Mouse (Mus musculus) hindbrain, embryonic 15.5 days (tissue): ENCODE measurements around the gene Cacna1s. TPM values are rescaled to one million over a fixed set of nuclear protein-coding genes. Genes with fewer than 3 reads are reported as not detected.

Experiments used
- ATAC-seq: fragments of 200-750 bp; cut with Nextera tagmentation; 2 replicates; pipeline ENCODE4 v1.8.0; 2017; ENCODE audit warnings: low read depth, moderate number of reproducible peaks, moderate TSS enrichment; ENCODE audit not compliant: low FRiP score
- H3K27ac ChIP-seq: fragments of 300-500 bp; sonication (generic); replicated peaks from 2 replicates; pipeline ENCODE4 v1.5.1; 2015; ENCODE audit warnings: mild to moderate bottlenecking, inconsistent platforms
- H3K27me3 ChIP-seq: fragments of 300-500 bp; sonication (generic); 2 replicates; pipeline ENCODE4 v1.6.1; 2015; ENCODE audit warnings: control low read depth, inconsistent platforms
- H3K36me3 ChIP-seq: fragments of 300-500 bp; sonication (generic); 2 replicates; pipeline ENCODE4 v1.6.1; 2015; ENCODE audit warnings: control low read depth, inconsistent platforms
- H3K4me1 ChIP-seq: fragments of 300-500 bp; sonication (generic); replicated peaks from 2 replicates; pipeline ENCODE4 v1.6.1; 2015; ENCODE audit warnings: control low read depth, inconsistent platforms
- H3K4me2 ChIP-seq: fragments of 300-500 bp; sonication (generic); 2 replicates; pipeline ENCODE4 v1.6.1; 2015; ENCODE audit warnings: moderate library complexity, mild to moderate bottlenecking, inconsistent platforms
- H3K4me3 ChIP-seq: fragments of 300-500 bp; sonication (generic); 2 replicates; pipeline ENCODE4 v1.5.1; 2015; ENCODE audit warnings: mild to moderate bottlenecking, inconsistent platforms
- H3K9ac ChIP-seq: fragments of 300-500 bp; sonication (generic); 2 replicates; pipeline ENCODE4 v1.6.1; 2015; ENCODE audit warnings: inconsistent platforms
- H3K9me3 ChIP-seq: fragments of 300-500 bp; sonication (generic); 2 replicates; pipeline ENCODE4 v1.6.1; 2016; ENCODE audit warnings: control low read depth, inconsistent platforms
- WGBS: fragments of 180-500 bp; shearing (Covaris S2); methylation state at CpG from one replicate; pipeline ENCODE4 v1.1.7; 2015; 5-methylcytosine and 5-hydroxymethylcytosine counted together
- polyA plus RNA-seq: library from polyadenylated mRNA; unstranded; fragments of >200 nt; fragmentation: Nextera tagmentation; extraction: Ambion mirVana; gene quantifications from 2 replicates; pipeline ENCODE4 v1.2.1, GENCODE M21; 2015

Gene Cacna1s
- polyA plus RNA-seq, 1 experiment from 2014 or later: 0.32 TPM

DNA sequence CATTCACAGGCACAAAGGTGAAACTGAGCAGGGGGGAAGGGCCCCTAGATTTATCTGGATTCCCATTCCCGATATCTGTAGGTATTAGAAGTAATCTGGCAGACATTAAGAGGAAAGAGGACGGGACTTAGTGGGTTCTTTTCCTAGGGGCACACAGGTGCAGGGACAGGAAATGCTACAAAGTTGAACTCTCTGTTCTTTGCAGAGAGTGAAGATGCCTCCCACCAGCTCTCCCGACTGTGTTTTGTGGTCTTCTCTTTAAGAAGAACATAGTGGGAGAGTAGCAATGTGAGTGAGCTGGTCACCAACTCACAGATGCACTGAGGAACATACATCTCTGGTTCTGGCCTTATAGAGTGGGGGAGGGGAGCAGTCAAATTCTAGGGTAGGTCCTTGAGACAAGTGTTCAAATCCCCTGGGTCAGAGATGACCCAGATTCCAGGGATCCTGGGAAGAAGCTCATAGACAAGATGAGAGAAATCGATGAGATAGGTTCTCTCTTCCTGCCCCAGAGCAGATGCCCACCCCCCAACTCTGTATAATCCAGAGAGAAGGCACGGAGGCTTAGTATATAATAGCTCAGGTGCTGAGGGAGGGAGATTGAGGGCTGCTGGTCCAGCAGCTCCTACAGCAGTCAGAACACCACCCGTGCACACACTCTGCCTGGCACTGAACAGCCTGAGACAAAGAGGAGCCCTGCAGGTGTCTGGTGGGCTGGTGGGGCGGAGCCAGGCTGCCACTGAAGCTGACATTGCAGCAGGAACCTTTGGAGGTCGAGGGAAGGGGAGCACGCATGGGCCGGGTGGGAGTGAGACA, 80.0 kb downstream of the Cacna1s start:
- H3K27ac ChIP-seq: peak overlapping the region; percentile 93
- peak overlapping the region; percentile 67 for H3K4me3 ChIP-seq
- H3K27me3 ChIP-seq: no peaks in the 10 kb centered on the region
- H3K36me3 ChIP-seq: no peaks in the 10 kb centered on the region
- H3K4me2 ChIP-seq: peak overlapping the region; percentile 70
- H3K9ac ChIP-seq: peak overlapping the region; percentile 89
- peak; percentile 25; the same call in 1 of the 2 replicates for ATAC-seq
- H3K4me1 ChIP-seq: peaks cover 72% of the 10 kb centered on the region
- 19% methylated on average over 10 of the region's 10 CpGs for WGBS
- no peaks in the 10 kb centered on the region for H3K9me3 ChIP-seq

DNA sequence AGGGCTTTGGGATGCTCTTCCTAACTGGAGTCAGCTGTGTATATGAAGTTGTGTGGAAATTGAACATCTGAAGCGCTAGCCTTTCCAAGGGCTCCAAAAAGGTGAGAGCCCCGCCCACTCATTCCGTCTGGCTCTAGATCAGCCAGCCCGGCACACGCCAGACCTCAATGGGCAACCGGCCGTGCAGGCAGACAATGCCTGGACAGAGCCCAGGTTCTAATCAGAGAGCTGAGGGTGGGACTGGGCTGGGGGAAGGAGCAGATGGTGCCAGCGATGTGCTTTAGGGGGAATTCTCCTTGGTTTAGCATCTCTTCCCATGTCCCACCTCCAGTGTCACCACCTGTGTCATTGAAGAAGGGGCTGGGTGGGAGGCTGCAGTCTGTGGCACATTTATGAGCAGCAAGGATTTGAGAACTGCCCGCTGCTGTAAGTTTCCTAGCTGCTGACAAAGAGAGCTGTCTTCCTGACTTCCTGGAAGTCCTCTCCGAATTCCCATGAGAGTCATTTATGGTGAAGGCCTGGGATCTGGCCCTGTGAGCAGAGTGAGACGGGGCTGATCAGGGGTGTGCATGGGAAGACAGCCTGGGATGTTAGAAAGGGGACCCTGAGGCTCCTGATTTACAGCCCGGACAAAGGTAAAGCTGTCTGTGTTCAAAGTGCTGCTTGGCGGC, 81.2 kb downstream of the Cacna1s start:
- ATAC-seq: no peak
- Histone ChIP-seq H3K9me3 (no peaks in the 10 kb centered on the region), H3K4me1 (peaks cover 79% of the 10 kb centered on the region), H3K36me3 (no peaks in the 10 kb centered on the region), H3K4me3 (peak overlapping the region; percentile 67), H3K4me2 (peak overlapping the region; percentile 70), H3K9ac (peak overlapping the region; percentile 89), H3K27ac (peak overlapping the region; percentile 93), H3K27me3 (no peaks in the 10 kb centered on the region)
- WGBS: 27% methylated on average over 13 of the region's 13 CpGs

DNA sequence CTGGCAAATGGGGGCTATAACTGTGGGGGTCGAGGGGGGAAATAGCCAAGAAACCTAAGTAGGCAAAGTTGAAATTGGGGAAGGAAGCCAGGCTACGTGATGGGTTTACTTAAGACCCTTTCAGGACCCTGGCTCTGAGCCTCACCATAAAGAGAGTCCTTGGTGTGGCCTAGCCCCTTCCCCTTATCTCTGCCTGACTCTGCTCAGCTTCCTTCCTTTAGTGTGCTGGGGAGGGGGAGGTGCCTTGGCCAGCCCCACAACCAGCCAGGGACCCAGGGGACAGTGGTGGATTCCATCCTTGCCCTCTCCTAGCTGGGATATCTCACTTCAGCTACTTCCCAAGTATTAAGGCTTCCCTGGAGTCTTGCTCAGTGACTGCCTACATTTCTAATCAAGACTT, 82.0 kb downstream of the Cacna1s start:
- Histone ChIP-seq H3K4me3 (peak overlapping the region; percentile 67), H3K9ac (peak overlapping the region; percentile 89), H3K36me3 (no peaks in the 10 kb centered on the region), H3K9me3 (no peaks in the 10 kb centered on the region), H3K4me2 (peak overlapping the region; percentile 70), H3K4me1 (peaks cover 79% of the 10 kb centered on the region), H3K27me3 (no peaks in the 10 kb centered on the region), H3K27ac (peak overlapping the region; percentile 93; the same call in 1 of the 2 replicates)
- no peak for ATAC-seq
- 77% methylated on average over 2 of the region's 2 CpGs for WGBS

DNA sequence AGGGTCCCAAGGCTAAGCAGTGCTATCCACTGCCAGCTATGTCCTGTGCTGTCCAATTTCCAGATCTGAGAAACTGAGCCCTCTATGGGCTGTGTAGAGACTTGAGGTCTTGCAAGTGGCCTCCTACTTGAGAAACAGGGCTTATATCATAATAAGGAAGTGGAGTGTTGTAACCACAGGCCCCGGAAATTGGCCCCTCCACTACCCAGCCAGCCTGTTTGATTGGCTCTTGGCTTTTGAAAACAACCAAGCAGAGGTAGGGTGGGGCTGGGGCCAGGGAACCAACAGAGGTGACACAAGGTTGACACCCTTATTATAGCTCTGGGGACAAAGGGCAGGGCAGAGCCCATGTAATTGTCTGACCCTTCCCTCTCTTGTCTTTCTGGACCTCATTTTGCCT, 82.5 kb downstream of the Cacna1s start:
- Histone ChIP-seq H3K27ac (no peak overlapping the region), H3K4me1 (peaks cover 79% of the 10 kb centered on the region), H3K9me3 (no peaks in the 10 kb centered on the region), H3K36me3 (no peaks in the 10 kb centered on the region), H3K4me3 (no peak overlapping the region; the same call in 1 of the 2 replicates), H3K4me2 (peak overlapping the region; percentile 70), H3K9ac (no peak overlapping the region), H3K27me3 (no peaks in the 10 kb centered on the region)
- 42% methylated on average over 1 of the region's 1 CpGs for WGBS
- ATAC-seq: no peak

DNA sequence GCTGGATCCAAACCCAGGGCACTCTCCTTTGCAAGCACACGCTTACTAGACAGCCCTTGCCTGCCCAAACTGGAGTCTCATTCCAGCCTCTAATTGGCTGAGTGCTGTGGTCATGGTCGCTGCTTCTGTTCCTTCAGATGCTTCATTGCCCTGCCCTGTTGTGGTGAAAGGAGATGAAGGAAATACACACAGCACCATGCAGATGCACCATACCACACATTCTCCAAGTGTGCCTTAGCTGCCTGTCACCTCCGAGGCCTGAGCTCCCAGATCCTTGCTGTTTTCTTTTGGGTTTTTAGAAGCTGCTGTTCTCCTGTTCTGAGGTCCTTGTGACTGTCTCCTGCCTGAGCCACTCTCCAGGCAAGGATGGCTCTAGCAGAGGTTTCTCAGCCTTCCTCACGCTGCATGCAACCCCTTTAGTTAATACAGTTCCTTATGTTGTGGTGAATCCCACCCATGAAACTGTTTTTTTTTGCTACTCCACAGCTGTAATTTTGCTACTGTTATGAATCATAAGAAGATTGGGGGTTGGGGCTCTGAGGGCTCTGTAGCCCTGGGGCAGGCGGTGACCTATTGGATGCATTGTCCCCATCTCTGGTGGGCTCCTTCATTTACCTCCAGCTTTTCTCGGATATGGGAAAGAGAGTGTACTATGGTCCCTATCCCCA, 83.4 kb downstream of the Cacna1s start:
- H3K4me1 ChIP-seq: peaks cover 79% of the 10 kb centered on the region
- no peak overlapping the region for H3K27ac ChIP-seq
- no peaks in the 10 kb centered on the region for H3K9me3 ChIP-seq
- 66% methylated on average over 6 of the region's 6 CpGs for WGBS
- H3K9ac ChIP-seq: 0 out of 2 replicates have a peak overlapping the region, but pooled peaks have one; percentile 12
- no peaks in the 10 kb centered on the region for H3K36me3 ChIP-seq
- ATAC-seq: no peak
- H3K4me2 ChIP-seq: peak overlapping the region; percentile 70
- no peaks in the 10 kb centered on the region for H3K27me3 ChIP-seq
- H3K4me3 ChIP-seq: peak overlapping the region; percentile 4; the same call in 1 of the 2 replicates

DNA sequence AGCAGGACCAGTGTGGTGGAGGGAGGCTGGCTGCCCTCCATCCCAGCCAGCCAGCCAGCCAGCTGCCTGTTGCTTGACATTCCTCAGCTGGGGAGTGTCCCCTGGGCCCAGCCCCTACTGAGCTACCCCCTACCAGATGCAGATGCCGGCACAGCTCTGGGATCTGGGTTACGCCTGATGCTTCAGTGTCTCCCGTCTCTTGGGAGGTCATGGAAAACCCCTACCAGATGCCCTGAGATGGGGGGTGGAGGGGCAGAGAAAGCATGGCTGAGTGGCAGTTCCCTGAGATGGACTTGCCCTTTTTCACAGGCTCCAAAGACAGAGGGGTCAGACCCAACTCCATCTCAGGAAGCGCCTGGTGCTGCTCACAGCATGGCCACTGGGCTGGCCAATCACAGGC, 84.0 kb downstream of the Cacna1s start:
- H3K27ac ChIP-seq: no peak overlapping the region
- H3K4me3 ChIP-seq: no peak overlapping the region
- peaks cover 85% of the 10 kb centered on the region for H3K4me1 ChIP-seq
- 44% methylated on average over 4 of the region's 4 CpGs for WGBS
- no peaks in the 10 kb centered on the region for H3K27me3 ChIP-seq
- H3K9ac ChIP-seq: no peak overlapping the region
- no peaks in the 10 kb centered on the region for H3K9me3 ChIP-seq
- peak overlapping the region; percentile 70 for H3K4me2 ChIP-seq
- no peak for ATAC-seq
- H3K36me3 ChIP-seq: no peaks in the 10 kb centered on the region

DNA sequence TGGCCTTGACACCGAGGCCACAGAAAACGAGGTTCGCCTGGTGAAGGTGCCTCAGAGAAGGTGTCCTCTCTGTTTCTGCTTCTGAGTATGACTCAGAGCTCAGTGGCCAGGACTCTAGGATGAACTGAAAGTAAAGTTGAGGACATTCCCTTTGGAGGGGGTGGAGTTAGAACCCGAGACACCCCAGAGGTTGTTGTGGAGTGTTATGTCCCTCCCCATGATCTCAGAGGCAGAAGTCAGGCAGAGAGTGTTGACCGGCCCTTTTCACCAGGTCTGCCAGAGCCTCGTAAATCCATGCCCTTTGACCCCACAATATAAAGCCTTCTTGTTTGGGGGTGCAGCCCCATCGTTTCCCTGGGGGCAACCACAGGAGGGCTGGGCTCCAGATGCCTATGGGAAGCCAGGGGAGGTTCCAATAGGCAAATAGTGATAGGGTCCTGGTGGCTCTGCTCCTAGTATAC, 84.6 kb downstream of the Cacna1s start:
- Histone ChIP-seq H3K9me3 (no peaks in the 10 kb centered on the region), H3K27ac (peak overlapping the region; percentile 4), H3K4me1 (peaks cover 91% of the 10 kb centered on the region), H3K4me3 (no peak overlapping the region), H3K36me3 (no peaks in the 10 kb centered on the region), H3K4me2 (peak overlapping the region; percentile 70), H3K9ac (no peak overlapping the region), H3K27me3 (no peaks in the 10 kb centered on the region)
- ATAC-seq: no peak
- WGBS: 31% methylated on average over 7 of the region's 7 CpGs

DNA sequence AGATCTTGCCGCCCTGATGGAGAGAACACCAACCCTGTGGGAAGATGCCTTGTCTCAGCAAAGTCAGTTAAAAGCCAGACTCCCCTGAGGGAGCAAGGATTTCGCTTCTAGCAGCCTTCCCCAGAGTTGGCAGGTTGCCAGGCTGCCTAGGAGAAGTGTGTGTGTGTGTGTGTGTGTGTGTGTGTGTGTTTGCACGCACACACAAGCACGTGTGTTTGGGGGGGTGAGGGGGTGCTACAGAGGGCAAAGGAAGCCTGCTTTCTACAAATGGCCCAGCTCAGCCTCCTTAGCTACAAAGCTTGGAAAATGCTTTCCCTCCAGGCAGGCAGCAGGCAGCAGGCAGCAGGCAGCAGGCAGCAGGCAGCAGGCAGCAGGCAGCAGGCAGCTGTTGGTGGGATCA, 85.0 kb downstream of the Cacna1s start:
- Histone ChIP-seq H3K4me1 (peaks cover 96% of the 10 kb centered on the region), H3K27me3 (no peaks in the 10 kb centered on the region), H3K4me2 (peak overlapping the region; percentile 39), H3K4me3 (no peak overlapping the region), H3K9me3 (no peaks in the 10 kb centered on the region), H3K9ac (no peak overlapping the region), H3K36me3 (no peaks in the 10 kb centered on the region), H3K27ac (peak overlapping the region; percentile 4)
- ATAC-seq: no peak
- WGBS: 0% methylated on average over 4 of the region's 4 CpGs

DNA sequence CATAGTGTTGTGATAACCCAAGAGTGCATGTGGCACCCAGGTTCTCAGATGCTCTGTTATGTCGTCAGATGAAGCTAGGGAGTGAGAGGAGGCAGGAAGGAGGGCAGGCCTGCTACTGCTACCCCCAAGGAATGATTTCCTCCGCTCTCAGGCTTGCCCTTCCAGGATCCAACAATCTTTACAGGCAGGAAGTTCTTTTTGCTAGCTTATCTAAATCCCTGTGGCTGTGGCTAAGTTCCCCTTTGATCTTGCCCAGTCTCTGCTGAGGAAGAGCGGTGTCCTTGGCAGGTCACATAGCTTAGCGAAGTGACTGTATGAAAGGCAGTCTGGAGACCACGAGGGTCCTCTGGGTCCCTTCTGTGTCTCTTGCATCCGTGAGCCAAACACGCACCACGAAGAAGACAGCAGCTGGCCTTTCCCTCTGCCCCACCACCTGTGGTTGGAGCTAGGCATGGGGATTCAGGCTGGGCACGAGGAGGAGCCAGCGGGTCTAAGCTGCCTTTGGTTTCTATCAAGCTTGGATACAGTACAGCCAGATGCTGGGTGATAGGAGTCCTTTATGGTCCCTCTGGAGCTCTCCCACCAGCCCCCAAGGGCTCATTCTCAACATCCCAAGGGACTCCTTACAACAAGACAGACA, 85.8 kb downstream of the Cacna1s start:
- no peaks in the 10 kb centered on the region for H3K36me3 ChIP-seq
- H3K4me1 ChIP-seq: peaks cover 100% of the 10 kb centered on the region
- H3K4me3 ChIP-seq: no peak overlapping the region
- no peaks in the 10 kb centered on the region for H3K27me3 ChIP-seq
- H3K9me3 ChIP-seq: no peaks in the 10 kb centered on the region
- H3K9ac ChIP-seq: no peak overlapping the region
- no peak for ATAC-seq
- WGBS: 35% methylated on average over 10 of the region's 10 CpGs
- peak overlapping the region; percentile 4 for H3K27ac ChIP-seq
- H3K4me2 ChIP-seq: peak overlapping the region; percentile 39

DNA sequence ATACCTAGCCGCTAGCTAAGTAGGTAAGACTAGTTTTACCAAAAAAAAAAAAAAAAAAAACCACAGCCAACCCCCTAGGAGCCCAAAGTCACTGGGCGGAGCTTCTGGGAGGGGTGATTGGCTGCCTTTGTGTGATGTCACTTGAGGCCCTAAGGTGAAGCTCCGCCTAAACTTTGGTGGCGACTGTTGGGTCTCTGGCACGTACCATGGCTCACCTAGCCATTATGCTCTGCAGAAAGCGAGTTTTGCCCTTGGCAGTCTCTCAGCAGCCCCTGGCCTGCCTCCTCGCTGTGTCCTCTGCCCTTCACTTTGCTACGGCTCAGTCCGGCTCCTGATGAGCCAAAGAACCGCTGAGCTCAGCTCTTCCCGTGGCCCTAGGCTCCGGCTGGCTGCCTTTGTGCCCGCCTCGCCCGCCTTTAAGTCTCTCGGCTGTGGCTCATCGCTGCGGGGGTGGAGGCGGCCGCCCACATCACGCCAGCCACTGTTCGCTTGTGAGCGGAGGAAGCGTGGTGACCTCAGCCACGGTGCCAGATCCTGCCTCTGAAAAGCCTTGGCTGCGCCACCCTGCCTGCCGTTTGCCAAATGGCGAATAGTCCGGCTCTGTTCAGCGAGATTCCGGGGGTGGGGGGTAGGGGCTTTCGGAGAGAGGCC, 87.6 kb downstream of the Cacna1s start:
- WGBS: under 1% methylated on average over 32 of the region's 32 CpGs
- Histone ChIP-seq H3K36me3 (peaks cover 5% of the 10 kb centered on the region; the same call in 1 of the 2 replicates), H3K4me1 (peaks cover 89% of the 10 kb centered on the region), H3K9me3 (no peaks in the 10 kb centered on the region), H3K4me2 (peak overlapping the region; percentile 55), H3K27ac (peak overlapping the region; percentile 76), H3K4me3 (peak overlapping the region; percentile 31), H3K27me3 (no peaks in the 10 kb centered on the region), H3K9ac (peak overlapping the region; percentile 18)
- peak; percentile 57 for ATAC-seq
